Mouse (Mus musculus) testis, adult 2 months (tissue): ENCODE results near the gene Man2a2.

ENCODE experiments used
- CTCF ChIP-seq: fragments of 200-500 bp; IDR thresholded peaks from 2 replicates; pipeline ENCODE4 v1.5.1; 2012; ENCODE audit warnings: low read depth, mild to moderate bottlenecking, inconsistent platforms, low read length, moderate library complexity; ENCODE audit not compliant: control insufficient read depth, insufficient read depth, insufficient replicate concordance
- POLR2A ChIP-seq: fragments of 200-500 bp; IDR thresholded peaks from 2 replicates; pipeline ENCODE4 v1.6.1; 2012; ENCODE audit warnings: low read depth, mild to moderate bottlenecking, inconsistent platforms, low read length, moderate library complexity; ENCODE audit not compliant: control insufficient read depth

DNA sequence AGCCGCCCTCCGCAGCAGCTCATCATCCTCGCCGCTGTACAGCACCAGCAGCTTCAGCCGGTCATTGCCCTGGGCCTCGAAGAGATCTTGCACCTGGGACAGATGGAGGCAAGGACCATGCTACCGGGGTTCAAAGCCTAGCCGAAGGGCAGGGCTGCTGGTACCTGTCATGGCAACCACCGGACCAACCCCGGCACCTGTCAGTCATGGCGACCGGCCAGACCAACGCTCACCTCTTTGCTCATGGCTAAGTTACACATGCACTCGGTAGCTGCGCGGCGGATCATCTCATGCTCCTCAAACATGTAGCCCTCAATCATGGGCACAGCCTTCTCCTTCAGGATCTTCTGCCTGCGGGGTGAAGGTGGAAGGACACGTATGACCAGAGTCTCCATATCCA lies 45.1 kb downstream of the Man2a2 start:
- TF ChIP-seq CTCF (no peak; the same call in 1 of the 2 replicates), POLR2A (no peak)
